Mouse (Mus musculus) large intestine, adult 2 months (tissue): ENCODE results near the gene Gm20388. TPM values are rescaled to one million over a fixed set of nuclear protein-coding genes. Genes with fewer than 3 reads are reported as not detected.

Source experiments
- DNase-seq: peaks from one replicate; pipeline ENCODE4 v3.0.0-alpha.2; 2012; ENCODE audit warnings: low read depth, low spot score
- WGBS: fragments of 180-500 bp; shearing (Covaris S2); methylation state at CpG from one replicate; pipeline ENCODE4 v1.1.7; 2018; 5-methylcytosine and 5-hydroxymethylcytosine counted together
- polyA plus RNA-seq: library from polyadenylated mRNA; depleted of rRNA; stranded (reverse); fragments of >200 nt; gene quantifications from 2 replicates; pipeline ENCODE4 v1.2.3, GENCODE M21; 2012

Gene Gm20388
- polyA plus RNA-seq, 1 experiment, result 31.5 TPM

DNA sequence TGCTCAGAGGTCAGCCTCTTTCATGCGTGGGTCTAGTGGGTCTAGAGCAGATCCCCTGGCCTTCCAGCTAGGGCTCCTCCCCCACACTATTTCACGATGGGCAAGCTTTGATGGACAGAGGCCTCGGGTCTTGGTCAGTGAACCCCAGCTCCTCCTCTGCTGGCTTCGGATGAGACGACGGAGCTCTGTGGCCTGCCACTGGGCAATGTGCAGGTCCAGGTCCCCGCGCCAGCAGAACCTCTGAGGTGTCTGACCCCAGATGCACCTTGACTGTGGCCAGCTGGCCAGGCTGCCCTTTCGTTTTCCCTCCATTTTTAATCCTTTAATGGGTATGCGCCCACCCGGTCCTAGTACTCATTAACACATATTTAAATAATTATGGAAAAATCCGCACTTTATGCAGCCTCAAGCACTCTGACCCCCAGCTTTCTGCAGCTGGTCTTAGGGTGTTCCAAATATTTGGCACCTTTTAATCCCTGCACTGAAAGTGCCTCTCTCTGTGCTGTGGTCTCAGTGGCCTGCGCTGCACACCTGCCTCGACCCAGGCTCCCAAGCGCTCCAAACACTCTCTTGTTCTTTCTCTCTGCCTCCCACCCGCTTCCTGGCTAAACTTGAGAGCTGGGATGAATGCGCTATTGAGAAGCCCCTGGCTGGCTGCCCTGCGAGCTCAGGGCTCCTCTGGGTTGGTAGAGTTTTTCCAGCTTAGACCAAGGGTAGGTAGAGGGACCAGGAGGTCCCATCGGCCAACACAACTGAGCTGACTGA is 1293.2 kb downstream of the Gm20388 start:
- WGBS, result 78% methylated on average over 19 of the region's 19 CpGs
- DNase-seq, result no peak

DNA sequence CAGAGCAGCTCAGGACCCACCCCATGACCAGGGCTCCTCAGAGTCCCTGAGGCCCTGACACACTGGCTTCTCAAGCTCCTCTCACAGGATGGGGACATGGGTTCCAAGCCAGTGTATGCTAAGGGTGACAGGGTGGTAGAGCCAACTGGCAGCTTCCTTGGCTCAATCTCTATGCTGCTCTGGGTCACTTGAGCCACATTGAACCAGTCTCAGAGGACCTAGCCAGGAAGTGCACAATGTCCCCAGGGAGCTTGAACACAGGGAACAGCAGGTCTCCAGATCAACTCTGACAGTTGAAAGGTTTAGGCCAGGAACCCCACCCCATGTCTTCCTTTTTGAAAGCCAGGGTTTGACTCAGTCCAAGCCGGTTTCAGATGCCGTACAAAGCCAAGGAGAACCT is 1296.5 kb downstream of the Gm20388 start:
- no peak for DNase-seq
- 68% methylated on average over 2 of the region's 2 CpGs for WGBS

DNA sequence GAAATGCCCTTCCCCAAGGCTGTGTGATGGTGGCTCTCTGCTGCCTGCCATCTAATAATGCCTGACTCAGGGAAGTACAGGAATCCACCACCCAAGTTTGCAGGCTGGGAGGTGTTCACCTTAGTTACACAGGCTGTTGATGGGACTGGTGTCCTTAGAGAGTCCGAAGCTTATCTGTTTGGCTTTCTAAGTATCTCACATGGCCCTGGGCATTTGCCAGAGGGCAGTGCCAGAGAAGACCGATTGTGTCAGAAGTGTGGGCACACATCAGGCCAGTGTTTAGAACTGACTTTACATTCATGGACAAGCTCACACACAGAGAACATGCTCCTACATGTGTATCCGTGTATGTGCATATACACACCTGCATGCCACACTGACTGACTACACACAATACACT is 1300.0 kb downstream of the Gm20388 start:
- 82% methylated on average over 3 of the region's 3 CpGs for WGBS
- no peak for DNase-seq

DNA sequence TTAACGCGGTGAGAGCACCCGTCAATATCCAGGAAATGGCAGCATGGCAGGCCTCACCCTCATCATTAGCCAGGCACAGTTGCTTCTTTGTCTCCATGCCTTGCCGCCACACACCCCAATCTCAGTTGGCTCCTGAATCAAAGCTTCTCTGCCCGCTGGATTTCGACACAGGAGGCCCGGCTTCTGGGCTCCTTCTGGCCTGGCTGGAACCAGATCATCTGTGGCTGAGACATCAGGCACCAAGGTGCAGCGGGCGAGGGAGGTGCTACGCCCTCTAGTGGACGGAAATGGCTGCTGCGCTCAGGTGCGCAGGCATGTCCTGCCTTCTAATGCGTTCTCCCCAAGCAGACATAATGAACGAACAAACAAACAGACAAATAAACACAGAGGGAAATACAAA is 1302.6 kb downstream of the Gm20388 start:
- no peak for DNase-seq
- 51% methylated on average over 15 of the region's 15 CpGs for WGBS

DNA sequence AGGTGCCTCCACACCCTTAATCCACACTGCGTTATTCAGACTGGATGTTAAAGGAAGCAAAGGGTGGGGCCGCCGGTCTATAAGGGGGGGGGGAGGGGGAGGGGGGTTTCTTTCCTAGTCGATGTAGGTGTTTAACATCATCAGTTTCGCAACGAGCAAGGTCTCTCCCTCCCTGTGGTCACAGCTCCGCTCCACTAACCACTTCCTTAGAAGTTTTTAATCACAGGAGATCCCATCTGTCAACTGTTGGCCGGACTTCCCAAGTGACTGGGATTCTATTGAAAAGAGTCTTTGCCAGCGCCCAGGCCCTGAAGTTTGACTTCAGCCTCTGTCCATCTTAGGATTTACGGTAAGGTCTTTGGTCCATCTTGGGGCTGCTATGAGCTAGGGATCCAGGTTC is 1303.0 kb downstream of the Gm20388 start:
- no peak for DNase-seq
- 43% methylated on average over 10 of the region's 10 CpGs for WGBS

DNA sequence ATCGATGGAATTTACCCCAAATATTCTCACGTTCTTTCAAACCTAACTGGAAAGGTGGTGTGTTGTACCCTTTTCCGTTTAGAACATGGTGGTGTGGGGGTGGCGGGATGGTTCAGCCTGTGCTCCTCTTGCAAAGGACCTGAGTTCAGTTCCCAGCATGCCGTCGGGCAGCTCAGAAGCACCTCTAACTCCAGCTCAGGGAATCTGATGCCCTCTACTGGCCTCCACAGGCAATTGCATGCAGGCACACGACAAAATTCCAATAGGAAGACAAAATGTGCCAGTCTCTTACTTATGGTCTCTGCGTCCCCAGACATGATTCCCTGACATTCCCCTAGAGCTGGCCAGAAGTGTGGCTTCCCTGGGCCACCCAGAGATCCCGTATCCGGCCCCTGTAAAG is 1304.3 kb downstream of the Gm20388 start:
- DNase-seq, result no peak

DNA sequence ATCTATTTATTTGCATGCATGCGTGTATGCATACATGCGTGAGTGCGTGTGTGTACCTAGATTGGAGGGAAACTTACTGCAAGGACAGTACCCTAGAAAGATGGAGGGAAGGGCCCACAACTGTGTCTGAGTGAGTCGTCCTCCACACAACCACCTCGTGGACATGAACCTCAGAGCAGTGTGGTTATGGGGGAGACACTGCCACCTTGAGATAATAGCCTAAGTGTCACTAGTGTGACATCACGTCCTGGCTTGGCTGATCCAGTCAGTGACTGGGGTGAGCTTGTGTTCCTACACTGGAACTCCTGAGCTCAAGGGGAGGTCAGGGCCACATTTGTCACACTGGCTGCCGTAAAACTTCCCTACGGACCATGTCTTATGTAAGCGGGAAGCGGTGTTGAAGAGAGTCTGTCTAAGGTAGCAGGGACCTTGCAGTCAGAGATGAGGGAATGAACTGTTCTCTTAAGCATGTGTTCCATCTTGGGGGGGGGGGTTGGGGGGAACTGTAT is 1305.9 kb downstream of the Gm20388 start:
- WGBS, result 79% methylated on average over 10 of the region's 10 CpGs

More for the DNA sequence above, 1304.3 kb downstream of the Gm20388 start:
- 83% methylated on average over 10 of the region's 10 CpGs for WGBS

DNA sequence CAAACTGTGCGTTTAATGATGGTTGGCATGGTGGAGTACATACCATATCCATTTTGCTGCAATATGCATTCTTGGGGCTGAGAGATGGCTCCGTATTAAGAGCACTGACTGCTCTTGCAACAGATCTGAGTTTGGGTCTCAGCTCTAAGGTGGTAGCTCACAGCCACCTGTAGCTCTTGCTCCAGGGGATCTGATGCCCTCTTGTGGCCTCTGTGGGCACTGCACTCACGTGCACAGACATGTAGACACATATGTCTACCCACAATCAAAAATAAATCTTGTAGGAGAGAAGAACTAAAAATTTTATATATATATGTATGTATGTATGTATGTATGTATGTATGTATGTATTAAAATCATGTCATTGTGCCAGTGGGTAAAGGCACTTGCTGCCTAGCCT is 1307.8 kb downstream of the Gm20388 start:
- DNase-seq, result no peak
- 97% methylated on average over 3 of the region's 3 CpGs for WGBS

More for the DNA sequence above, 1305.9 kb downstream of the Gm20388 start:
- DNase-seq, result no peak

DNA sequence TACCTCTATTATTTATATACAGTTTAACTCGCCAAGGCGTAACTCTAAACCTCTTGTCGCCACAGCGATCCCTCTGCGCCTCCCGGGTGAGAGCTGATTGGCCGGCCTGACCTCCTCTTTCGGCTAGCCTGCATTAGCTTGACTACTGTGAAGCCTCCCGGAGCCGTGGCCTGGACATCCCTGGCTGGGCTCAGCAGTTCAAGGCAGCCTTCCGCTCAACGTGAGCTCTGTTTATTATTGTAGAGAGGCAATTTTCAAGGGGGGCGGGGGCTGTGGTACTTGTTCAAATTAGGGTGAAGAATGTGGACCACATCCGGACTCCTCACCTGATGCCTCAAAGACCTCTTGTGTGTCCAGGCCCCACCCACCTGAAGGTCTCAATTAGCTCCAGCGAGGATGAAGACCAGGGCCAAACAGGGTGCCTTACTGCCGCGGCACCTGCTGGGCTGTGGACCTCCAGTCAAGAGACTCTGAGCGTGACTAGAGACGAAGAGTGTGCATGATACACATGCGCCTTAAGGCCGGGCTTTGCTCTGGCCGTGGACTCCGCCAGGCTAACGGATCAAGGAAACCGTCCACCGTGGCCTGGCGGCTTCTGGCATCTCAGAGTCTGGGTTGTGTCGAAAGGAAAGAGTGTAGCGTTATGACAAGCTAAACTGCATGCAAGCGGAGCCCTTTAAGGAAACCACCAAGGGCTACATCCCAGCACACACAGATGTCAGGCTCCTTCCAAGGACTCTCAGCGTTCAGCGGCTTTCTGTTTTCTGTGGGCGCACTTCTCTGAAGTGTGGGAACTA is 1309.7 kb downstream of the Gm20388 start:
- no peak for DNase-seq
- 27% methylated on average over 33 of the region's 33 CpGs for WGBS

DNA sequence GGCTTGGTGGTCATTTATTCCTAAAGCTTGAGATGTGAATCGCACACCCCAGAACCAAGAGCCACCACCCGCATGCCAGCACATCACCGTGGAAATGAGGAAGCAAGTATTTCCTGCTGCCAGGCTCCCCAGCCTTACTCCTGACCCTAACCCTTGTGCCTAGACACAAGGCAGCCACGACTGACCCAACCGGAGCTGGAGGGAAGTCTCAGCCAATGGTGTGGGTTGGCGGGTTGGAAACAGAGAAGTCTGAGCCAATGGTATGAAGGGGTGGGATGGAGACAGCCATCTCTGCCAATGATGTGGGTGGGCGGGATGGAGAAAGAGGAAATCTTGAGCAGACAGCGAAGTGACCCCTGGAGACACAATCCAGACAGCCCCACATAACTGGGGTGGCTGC is 1314.1 kb downstream of the Gm20388 start:
- no peak for DNase-seq
- 72% methylated on average over 8 of the region's 8 CpGs for WGBS

DNA sequence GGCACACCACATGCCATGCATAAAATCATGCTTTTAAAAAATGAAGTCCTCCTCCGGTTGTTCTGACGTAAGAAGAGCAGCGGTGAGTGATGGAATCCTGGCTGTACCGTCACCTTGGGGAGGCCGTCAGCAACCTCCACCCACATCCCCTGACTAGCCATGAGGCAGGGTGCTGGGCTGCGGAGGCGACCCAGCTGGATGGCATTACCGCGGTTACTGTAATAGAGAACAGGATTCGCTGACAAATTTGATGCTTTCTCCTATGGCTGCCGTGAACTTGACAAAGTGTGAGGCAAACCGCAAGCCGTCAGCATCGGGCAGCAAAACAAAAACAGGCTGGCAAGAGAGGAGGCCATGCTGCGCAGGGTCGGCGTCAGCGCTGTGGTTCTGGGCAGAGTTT is 1317.1 kb downstream of the Gm20388 start:
- 84% methylated on average over 18 of the region's 18 CpGs for WGBS
- no peak for DNase-seq

DNA sequence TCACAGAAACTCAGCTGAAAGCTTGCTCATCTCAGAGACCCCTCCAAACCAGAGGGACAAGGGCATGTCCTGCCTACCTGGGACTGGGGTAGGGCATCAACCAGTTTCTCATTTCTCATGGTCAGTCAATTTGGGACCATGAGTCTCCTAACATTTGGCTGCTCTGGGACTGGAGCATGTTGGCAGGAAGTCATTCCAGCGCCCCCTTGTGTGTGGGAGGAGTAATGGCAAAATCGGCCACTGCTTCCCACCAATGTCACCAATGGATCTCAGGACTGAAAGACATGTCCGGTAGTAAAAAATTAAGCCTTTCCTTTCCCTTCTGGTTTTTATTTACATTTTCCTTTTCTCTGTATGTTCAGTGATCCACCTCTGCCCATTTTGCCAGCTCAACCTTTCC is 1318.3 kb downstream of the Gm20388 start:
- 40% methylated on average over 3 of the region's 3 CpGs for WGBS
- DNase-seq, result no peak

DNA sequence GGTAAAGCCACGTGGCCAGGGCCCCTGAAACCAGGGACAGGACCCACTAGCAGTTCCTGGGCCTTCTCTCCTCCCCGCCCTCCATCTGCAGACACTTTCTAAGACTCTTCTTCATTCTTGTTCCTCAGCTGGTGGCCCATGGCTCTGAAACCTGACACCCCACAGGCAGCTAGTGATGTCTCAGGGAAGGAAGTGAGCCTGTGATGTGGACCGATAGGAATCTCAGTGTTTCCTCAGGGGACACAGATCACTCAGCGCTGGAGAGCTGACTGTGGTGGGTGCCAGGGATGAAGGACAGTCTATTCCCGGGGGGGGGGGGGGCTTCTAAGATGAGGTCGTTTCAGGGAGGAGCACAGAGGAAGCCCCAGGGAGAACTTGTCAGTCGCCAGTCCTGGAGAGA is 1318.9 kb downstream of the Gm20388 start:
- DNase-seq, result no peak
- 28% methylated on average over 7 of the region's 7 CpGs for WGBS

DNA sequence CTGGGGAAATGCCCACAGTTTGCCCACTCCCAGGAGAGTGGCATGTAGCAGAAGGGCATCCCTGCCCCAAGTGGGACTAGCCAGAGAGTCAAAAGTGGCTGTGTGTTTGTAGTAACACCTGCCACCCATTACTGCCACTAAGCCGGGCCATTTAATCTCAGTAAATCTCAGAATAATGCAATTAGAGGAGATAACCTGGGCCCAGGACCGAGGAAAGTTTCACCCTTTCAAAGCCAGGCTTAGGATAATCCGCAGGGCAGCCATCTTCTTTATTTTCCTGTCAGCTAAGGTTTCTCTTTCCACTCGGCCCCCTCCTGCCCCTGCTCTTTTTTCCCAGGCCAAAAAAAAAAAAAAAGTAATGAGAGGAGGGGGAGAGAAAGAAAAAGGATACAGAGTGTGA is 1322.6 kb downstream of the Gm20388 start:
- WGBS, result 39% methylated on average over 4 of the region's 4 CpGs

DNA sequence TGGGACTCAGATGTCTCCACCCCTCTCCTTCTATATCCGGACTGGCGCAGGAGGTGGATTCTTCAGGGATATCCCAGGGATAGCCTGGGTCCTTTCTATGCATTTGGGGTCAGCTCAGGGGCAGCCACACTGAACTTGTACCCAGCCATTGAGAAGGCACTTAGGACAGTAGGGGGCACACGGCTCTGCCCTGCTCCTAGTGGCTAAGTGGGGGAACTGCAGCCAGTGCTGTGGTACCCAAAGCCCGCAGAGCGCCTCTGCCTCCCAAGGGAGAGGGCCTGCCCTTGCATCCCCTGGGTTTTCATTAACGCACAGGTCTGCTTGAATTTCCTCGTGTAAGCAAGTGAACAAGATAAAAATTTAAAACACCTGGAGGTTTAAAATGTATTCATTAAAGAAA is 1324.3 kb downstream of the Gm20388 start:
- WGBS, result 68% methylated on average over 7 of the region's 7 CpGs
- DNase-seq, result no peak

More for the DNA sequence above, 1322.6 kb downstream of the Gm20388 start:
- no peak for DNase-seq

DNA sequence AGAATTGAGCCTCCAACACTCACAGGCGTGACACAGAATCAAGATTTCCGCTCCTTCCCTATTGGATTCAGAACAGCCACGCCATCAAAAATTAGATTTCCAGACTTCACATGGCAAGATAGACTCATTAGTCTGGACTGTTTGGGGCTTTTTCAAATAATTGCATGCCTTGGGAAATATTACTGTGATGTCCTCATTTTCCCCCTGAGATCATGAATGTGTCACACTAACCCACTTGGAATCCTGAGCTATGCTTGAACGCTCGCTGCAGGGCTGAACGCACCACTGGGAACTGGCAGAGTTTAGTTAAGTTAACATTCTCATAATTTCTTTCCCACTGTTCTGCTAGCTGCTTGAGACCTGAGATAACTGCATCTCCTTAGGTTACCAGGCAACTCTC is 1329.0 kb downstream of the Gm20388 start:
- 83% methylated on average over 6 of the region's 6 CpGs for WGBS
- DNase-seq, result no peak

DNA sequence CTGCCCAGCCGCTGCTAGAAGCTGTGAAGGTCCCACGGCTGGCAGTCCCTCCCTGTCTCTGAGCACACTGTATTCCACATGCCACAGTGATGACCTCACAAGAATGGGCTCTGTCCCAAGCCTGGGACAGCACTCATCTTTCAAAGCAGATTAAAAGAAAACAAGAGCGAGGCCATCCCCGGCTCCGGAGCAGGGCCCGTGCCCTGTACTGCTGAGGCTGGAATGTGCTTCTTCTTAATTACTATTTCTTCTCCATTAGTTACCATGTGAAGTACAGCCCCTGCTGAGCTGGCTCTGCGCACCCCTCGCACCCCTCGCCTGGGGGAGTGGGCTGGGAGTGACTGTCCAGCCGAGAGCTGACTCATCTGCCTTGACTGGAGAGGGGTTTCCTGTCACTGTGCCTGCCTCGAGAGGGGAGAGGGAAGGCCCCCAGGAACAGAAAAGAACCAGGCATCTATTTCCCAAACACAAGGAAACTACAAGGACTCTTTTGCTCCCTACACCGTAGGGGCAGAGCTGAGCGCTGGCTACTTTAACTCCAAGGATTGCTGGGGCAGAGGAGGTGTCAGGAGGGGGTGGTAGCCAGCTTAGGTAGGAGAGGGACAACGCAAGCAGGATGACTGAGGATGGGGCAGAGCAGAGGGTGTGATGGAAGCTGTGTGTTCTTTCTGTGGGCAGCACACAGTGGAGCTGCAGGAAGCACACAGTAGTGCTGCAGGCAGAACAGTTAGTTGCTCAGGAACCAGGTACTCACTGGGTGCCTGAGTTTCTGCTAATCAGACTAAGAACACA is 1331.3 kb downstream of the Gm20388 start:
- no peak for DNase-seq
- 21% methylated on average over 14 of the region's 14 CpGs for WGBS

DNA sequence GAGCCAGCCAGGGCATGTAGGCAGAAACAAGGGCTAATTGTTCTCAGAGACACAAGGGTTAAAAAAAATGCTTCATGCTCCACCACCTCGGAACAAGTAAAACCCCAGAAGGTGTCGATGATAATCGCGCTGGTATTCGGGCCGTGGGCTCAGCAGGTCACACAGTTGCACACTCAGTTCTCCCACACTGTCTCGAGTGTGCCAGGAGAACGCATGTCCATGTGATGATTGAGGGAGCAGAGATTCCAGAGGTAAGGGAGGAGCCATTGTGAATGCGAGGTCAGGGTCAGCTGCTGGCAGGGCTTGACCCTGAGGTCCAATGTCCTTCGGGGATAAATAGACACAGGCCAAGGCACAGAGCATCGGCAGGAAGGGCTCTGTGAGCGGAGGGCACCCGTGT is 1332.0 kb downstream of the Gm20388 start:
- WGBS, result 37% methylated on average over 13 of the region's 13 CpGs
- DNase-seq, result no peak

DNA sequence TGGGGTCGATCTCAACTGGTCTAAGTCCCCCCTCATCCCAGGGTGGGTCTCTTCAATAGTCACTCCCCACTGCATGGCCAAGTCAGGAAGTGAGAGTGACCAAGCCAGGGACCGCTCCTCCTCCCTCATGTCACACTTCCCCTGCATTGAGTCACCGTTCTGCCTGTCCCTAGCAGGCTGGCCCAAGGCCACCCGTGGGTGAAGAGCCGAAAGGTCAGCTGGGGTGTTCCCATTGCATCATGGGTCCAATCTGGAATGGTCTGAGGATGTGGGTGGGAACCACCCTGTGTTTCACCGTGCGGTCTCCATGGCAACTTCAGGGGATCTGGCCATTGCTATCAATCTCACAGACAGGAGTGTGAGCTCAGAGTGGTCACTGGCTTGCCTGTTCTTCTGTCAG is 1338.2 kb downstream of the Gm20388 start:
- 63% methylated on average over 7 of the region's 7 CpGs for WGBS
- DNase-seq, result no peak

DNA sequence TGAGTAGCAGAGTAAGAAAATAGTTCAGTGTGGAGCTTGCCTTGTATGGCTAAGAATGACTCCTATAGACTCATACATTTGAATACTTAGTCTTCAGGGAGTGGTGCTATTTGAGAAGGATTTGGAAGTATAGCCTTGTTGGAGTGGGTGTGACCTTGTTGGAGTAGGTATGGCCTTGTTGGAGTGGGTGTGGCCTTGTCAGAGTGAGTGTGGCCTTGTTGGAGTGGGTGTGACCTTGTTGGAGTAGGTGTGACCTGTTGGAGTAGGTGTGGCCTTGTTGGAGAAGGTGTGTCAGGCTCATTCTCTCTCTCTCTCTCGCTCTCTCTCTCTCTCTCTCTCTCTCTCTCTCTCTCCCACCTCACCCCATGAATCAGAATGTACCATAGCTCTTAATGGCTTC is 1338.8 kb downstream of the Gm20388 start:
- WGBS, result 56% methylated on average over 1 of the region's 1 CpGs
- DNase-seq, result no peak
